Mouse (Mus musculus) left cerebral cortex, postnatal 10 days (tissue): ENCODE measurements at regions not wholly inside any gene's neighbourhood (a gene's known extent, or its start where the extent isn't known, plus 50 kb on each side); places are given as distances from the start of the nearest gene placed in this dataset.

Experiments
- DNase-seq, 2 experiments: peaks; one replicate each; pipeline ENCODE4 v3.0.0; 2021 to 2022; ENCODE audit warnings: low spot score in 2 of 2, mixed read lengths in 1 of 2; ENCODE audit errors: extremely low spot score in 1 of 2
- intact Hi-C: fragments of 180-260 bp; cut with DNase I; formaldehyde crosslinking; loops from one replicate; pipeline ENCODE4 v1.15.1; 2025

- intact Hi-C loops, result no loop called here
- no peak for DNase-seq
These were observed 380.4 kb upstream of the Crim1 start for GRCm38 (mm10) chr17:77819698-77820097.

GRCm38 (mm10) chr17:77843949-77844348, 356.1 kb upstream of the Crim1 start:
- intact Hi-C loops, result no loop called here

GRCm38 (mm10) chr17:77874497-77874896, 325.6 kb upstream of the Crim1 start:
- no peak for DNase-seq
- intact Hi-C loops, result no loop called here

More at GRCm38 (mm10) chr17:77843949-77844348, 356.1 kb upstream of the Crim1 start:
- no peak for DNase-seq

GRCm38 (mm10) chr17:77877016-77877415, 323.0 kb upstream of the Crim1 start:
- no peak for DNase-seq
- intact Hi-C loops, result no loop called here

- intact Hi-C loops, result no loop called here
- DNase-seq, result no peak
These were observed 314.9 kb upstream of the Crim1 start for GRCm38 (mm10) chr17:77885150-77885549.

- DNase-seq, result peak in 1 of 2 experiments; percentile 7
- intact Hi-C loops, result no loop called here
These were observed 310.9 kb upstream of the Crim1 start for GRCm38 (mm10) chr17:77889147-77889546.

- DNase-seq, result no peak
- intact Hi-C loops, result no loop called here
These were observed 295.6 kb upstream of the Crim1 start for GRCm38 (mm10) chr17:77904412-77904811.

GRCm38 (mm10) chr17:77913962-77914450, 286.0 kb upstream of the Crim1 start:
- DNase-seq, result no peak
- intact Hi-C loops, result no loop called here

GRCm38 (mm10) chr17:77930253-77930652, 269.8 kb upstream of the Crim1 start:
- intact Hi-C loops, result no loop called here
- DNase-seq, result no peak

- no peak for DNase-seq
These were observed 269.0 kb upstream of the Crim1 start for GRCm38 (mm10) chr17:77930967-77931591.

GRCm38 (mm10) chr17:77933192-77933591, 266.9 kb upstream of the Crim1 start:
- no peak for DNase-seq
- intact Hi-C loops, result no loop called here

More at GRCm38 (mm10) chr17:77930967-77931591, 269.0 kb upstream of the Crim1 start:
- intact Hi-C loops, result no loop called here

GRCm38 (mm10) chr17:77958048-77958447, 242.0 kb upstream of the Crim1 start:
- intact Hi-C loops, result no loop called here
- no peak for DNase-seq

- no peak for DNase-seq
- intact Hi-C loops, result no loop called here
These were observed 238.8 kb upstream of the Crim1 start for GRCm38 (mm10) chr17:77961296-77961695.

- intact Hi-C loops, result no loop called here
- DNase-seq, result no peak
These were observed 236.7 kb upstream of the Crim1 start for GRCm38 (mm10) chr17:77963358-77963757.

GRCm38 (mm10) chr17:77968510-77968909, 231.5 kb upstream of the Crim1 start:
- intact Hi-C loops, result no loop called here
- DNase-seq, result no peak

- DNase-seq, result no peak
- intact Hi-C loops, result no loop called here
These were observed 230.9 kb upstream of the Crim1 start for GRCm38 (mm10) chr17:77969187-77969586.
